Mouse (Mus musculus): Measurements from ENCODE around the gene Nudt8.
A peak's percentile ranks its signal among the peaks of the same experiment; 100 is the strongest.
"Not testable (repeated sequence)": the region's sequence is repeated elsewhere in the genome, so short reads cannot be mapped to it uniquely, and the experiment has no call there.

The Nudt8 gene

GRCm38 (mm10) chr19:4015635-4016034, 15.3 kb downstream of the Nudt8 start:
- DNase-seq = no peak

GRCm38 (mm10) chr19:4017921-4018587, 17.7 kb downstream of the Nudt8 start:
- no peak for DNase-seq

GRCm38 (mm10) chr19:4018743-4019583, 18.6 kb downstream of the Nudt8 start:
- peak; percentile 88 to 90 for DNase-seq

- no peak for DNase-seq
Measured at GRCm38 (mm10) chr19:4023185-4023584, 22.8 kb downstream of the Nudt8 start.

GRCm38 (mm10) chr19:4027576-4027975, 27.2 kb downstream of the Nudt8 start:
- no peak for DNase-seq

GRCm38 (mm10) chr19:4032668-4033067, 32.3 kb downstream of the Nudt8 start:
- DNase-seq = no peak

- no peak for DNase-seq
Measured at GRCm38 (mm10) chr19:4033298-4033697, 32.9 kb downstream of the Nudt8 start.

GRCm38 (mm10) chr19:4033742-4034141, 33.4 kb downstream of the Nudt8 start:
- DNase-seq = no peak

- no peak for DNase-seq
Measured at GRCm38 (mm10) chr19:4036327-4037045, 36.1 kb downstream of the Nudt8 start.

GRCm38 (mm10) chr19:4037154-4037787, 36.9 kb downstream of the Nudt8 start:
- DNase-seq = not testable (repeated sequence)

GRCm38 (mm10) chr19:4037788-4038232, 37.4 kb downstream of the Nudt8 start, which contains the start of gene Gstp1:
Gstp1 (minus strand) TSS chr19:4037985.
- peak; percentile 78 for DNase-seq

GRCm38 (mm10) chr19:4040941-4041340, 40.6 kb downstream of the Nudt8 start:
- DNase-seq = not testable (repeated sequence)

- DNase-seq = not testable (repeated sequence)
Measured at GRCm38 (mm10) chr19:4041500-4041899, 41.1 kb downstream of the Nudt8 start.

- no peak for DNase-seq
Measured at GRCm38 (mm10) chr19:4042124-4042523, 41.7 kb downstream of the Nudt8 start.

GRCm38 (mm10) chr19:4044109-4044508, 43.7 kb downstream of the Nudt8 start:
- not testable (repeated sequence) for DNase-seq

- DNase-seq = peak; percentile 82 to 88
Measured at GRCm38 (mm10) chr19:4045966-4046865, 45.8 kb downstream of the Nudt8 start, which contains the start of gene Gstp2. Gstp2 (minus strand) TSS chr19:4046023.

- no peak for DNase-seq
Measured at GRCm38 (mm10) chr19:4046866-4047254, 46.5 kb downstream of the Nudt8 start.

GRCm38 (mm10) chr19:4047859-4048258, 47.5 kb downstream of the Nudt8 start:
- peak; percentile 89 to 95 for DNase-seq

GRCm38 (mm10) chr19:4049069-4049468, 48.7 kb downstream of the Nudt8 start:
- DNase-seq = not testable (repeated sequence)

- peak in 1 of 2 experiments; percentile 44 for DNase-seq
Measured at GRCm38 (mm10) chr19:4051016-4051415, 50.6 kb downstream of the Nudt8 start.
